Mouse (Mus musculus) liver, postnatal 0 days (tissue): ENCODE measurements around the gene Gns.

Experiments used
- CTCF ChIP-seq: sonication (generic); IDR thresholded peaks from 2 replicates; pipeline ENCODE4 v1.5.1; 2016; ENCODE audit warnings: antibody characterized with exemption, low read depth
- EP300 ChIP-seq: IDR thresholded peaks from 2 replicates; pipeline ENCODE4 v1.6.1; 2016; ENCODE audit warnings: antibody characterized with exemption, low read depth, mild to moderate bottlenecking

- TF ChIP-seq CTCF, result peak; percentile 43
- no peak for TF ChIP-seq EP300
Observed at GRCm38 (mm10) chr10:121326167-121326566, 38.7 kb upstream of the Gns start.
